Mouse (Mus musculus): ENCODE measurements at regions not wholly inside any gene's neighbourhood (a gene's known extent, or its start where the extent isn't known, plus 50 kb on each side); places are given as distances from the start of the nearest gene placed in this dataset.

DNA sequence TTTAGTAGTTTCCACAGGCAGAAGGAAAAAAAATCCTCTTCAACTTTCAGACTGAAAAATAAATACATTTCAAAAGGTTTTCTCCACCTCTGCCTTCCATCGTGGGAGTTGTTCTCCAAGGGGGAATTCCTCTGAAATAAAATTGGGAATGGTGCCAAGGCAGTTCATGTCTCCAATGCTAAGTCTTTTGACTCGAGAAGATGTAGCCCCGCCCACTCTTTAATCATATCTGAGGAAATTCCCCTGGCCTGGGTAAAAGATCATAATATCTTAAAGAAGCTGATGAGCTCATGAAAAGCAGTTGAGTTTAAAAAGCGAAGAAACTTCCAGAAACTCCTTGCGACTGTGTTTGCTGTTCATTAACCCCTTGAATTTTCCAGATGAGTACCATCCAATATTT lies 185.3 kb upstream of the Gm37988 start:
- TF ChIP-seq EP300 (IDR thresholded peaks at IDR 0.05; ENCODE audit: insufficient read depth, low read depth, low read length) (no peak), CTCF (IDR thresholded peaks at IDR 0.05) (no peak), POLR2A (IDR thresholded peaks at IDR 0.05; ENCODE audit: insufficient read depth, low read depth, low read length) (no peak)

All from heart, adult 2 months (tissue).